Mouse (Mus musculus) megakaryocyte-erythroid progenitor cell, adult 5 weeks (primary cell): ENCODE data around the gene Aff1. TPM values are rescaled to one million over a fixed set of nuclear protein-coding genes. Genes with fewer than 3 reads are reported as not detected.

Experiments
- polyA plus RNA-seq: library from polyadenylated mRNA; stranded (reverse); fragments of >175 nt; gene quantifications from 2 replicates; pipeline ENCODE4 v1.2.3, GENCODE M21; 2012

Aff1 gene
- polyA plus RNA-seq = 101 and 116 TPM in 2 replicates

DNA sequence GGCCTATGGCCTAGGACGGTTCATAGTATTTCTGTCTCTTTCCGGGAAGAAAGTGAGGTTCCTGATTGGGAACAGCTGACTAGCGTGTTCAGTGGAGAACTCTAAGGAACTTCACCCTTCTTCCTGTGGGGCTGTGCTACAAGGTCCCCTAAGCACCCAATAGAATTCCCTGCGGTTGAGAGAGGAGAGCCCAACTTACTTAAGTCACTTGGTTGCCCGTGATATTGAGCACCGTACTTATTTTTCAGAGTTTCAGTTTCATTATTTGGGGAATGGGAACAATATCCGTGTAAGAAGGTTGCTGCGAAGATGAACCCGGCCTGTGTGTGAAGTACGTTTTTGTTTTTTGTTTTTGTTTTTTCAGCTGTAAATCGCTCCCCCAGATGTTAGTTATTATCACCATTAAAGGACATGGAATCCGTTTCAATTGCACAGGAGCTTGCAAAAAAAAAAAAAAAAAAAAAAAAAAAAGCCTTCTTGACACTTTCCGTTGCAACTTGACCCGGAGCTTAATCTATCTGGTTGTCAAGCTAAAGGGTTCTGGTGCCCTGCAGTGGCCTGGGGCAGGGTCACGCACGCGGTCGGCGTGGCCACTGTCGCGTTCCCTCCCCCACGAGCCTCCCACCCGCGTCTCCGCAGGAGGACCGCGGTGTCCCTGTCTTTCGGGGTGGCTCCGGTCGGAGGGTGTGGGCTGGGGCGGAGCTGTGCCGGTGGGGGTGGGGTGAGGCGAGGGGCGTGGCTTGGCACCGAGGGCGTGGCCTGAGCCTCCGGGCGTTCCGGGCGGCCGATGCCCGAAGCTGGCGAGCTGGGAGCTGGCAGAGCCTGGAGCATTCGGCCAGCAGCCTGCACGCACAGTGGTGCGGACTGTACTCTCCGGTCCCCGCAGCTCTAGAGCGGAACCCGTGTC, at the start of gene Aff1:
Gene Aff1, plus strand, starts transcription at position 751 of the 907 bp plus-strand sequence.

DNA sequence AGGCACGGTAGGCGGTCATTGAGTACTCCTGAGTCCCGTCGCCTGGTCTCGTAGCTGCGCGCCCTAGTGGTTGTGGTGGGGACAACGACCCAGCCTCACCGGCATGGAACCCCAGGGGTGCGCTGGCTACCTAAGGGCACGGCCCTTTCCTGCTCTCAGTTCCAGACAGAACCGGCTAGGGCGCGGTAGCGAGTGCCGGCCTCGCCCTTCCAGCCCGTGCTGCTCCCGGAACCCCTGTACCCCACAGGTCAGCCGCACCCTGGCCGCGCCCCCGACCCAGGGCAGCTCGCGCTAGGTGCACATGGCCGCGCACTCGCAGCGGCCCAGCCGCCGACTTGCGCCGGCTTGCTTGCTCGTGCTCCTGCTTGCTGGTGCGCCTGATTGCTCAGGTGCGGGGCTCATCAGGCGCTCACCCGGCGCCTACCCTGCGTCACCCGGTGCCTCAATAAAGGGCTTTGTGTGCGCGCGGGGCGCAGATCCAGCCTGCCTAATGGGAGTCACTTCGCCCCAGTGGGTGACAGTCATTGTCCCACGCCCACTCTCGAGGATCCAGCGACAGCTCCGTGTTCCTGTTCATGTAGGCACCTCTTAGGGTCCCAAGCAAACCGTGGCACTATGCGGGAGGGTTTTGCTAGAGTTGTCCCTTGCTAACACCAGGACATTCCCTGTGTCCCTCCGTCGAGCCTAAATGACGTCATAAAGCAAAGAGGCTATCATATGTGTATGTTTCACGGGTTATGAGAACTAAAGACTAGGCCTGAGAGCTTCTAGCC, 36.6 kb upstream of the Aff1 start, which contains the start of gene 1700016H13Rik:
Gene 1700016H13Rik, minus strand, starts transcription at position 665 of the 773 bp plus-strand sequence.

Other genes starting within 250 kb of the Aff1 start
- not detected in 2 replicates for gene Slc10a6, start 63.0 kb upstream of the Aff1 start, polyA plus RNA-seq
- gene 1700016H13Rik, start 36.4 kb upstream of the Aff1 start, polyA plus RNA-seq = not detected in 2 replicates
- gene Klhl8, start 218.9 kb downstream of the Aff1 start, polyA plus RNA-seq = 0.20 and 0.22 TPM in 2 replicates